Mouse (Mus musculus) induced T-regulatory cell, adult 2 months (primary cell): ENCODE results near the gene Slc25a22.
A peak's percentile ranks its signal among the peaks of the same experiment; 100 is the strongest.

Experiments used
- DNase-seq: peaks from one replicate; pipeline ENCODE4 v3.0.0-alpha.2; 2012; ENCODE audit warnings: low read depth

Gene Slc25a22

DNA sequence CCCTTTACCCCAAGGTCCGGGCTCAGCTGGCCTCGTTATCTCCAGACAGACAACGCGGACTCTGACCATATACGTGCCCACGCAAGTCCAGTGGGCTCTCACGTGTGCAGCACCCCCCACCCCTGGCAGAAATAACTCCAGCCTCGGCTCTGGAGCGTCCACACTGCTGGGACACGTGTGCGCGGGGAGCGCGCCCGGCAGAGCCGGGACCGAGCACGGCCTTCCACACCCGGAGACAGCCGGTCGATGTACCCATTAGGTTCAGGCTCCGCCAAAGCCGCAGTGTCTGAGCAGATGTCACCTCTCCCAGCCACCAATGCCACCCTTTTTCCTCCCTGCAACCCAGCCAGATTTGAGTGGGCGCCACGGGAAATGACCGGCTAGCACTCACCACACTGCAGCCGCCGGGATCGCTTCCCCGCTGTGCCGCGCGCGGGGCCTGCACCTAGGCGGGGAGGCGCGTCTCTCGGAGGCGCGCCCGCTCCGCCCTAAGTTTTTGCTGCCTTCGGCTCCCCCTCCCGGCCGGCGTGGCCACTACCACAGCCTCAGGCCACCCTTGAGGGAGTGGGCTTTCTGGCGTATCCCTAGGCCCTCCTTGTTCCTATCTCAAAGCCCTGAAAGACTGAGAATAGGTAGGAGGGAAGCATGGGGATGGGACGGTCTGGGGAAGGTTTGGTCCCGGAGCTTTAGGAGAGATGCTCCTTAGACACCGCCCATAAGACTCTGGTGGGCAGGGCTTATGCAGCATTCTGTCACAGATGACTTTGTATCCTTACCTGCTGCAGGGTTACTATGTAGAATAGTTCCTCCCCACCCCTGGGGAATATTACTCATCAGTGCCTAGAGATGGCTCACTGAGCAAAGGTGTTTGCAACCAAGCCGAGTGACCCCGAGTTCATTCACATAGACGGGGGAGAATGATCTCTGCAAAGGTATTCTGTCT lies at the start of gene Slc25a22:
Slc25a22 (minus strand) TSS at position 715 of the 943 bp plus-strand sequence.
- DNase-seq: peak; percentile 91

DNA sequence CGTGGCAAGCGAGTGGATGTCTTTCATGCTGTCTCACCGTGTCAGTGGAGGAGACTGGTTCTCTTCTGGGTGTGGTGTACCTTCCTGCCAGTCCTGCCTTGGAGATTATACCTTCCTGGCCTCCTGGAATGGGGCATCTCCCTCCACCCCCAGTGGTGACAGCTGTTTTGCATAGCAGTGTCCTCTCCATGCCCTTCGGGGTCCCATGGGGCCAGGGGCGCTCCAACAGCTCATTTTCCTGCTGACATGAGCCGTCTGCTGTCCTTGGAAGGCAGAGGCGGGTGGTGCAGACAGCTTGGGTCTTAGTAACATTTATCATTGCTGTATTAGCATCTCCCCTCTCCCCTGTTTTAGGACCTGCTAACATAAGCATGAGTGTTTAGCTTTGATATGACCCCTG lies 49.4 kb upstream of the Slc25a22 start:
- DNase-seq: no peak

DNA sequence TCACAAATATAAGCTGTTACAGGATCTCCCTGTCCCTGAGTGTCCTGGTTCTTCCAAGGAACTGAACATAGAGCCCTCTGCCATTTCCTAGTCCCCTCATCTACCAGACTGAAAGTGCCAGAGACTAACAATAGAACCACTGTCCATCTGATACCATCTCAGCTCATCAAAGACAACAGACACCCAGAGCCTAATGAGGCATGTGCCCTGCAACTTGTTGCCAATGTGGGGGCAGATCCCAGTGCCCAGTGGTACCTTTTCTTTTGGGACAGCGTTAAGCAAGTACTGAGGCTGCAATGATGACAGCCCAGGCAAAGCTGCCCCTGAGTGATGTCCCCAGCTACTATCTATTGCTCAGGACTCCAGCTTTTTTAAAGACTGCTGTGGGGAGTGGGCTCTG lies 48.5 kb upstream of the Slc25a22 start:
- DNase-seq: no peak

DNA sequence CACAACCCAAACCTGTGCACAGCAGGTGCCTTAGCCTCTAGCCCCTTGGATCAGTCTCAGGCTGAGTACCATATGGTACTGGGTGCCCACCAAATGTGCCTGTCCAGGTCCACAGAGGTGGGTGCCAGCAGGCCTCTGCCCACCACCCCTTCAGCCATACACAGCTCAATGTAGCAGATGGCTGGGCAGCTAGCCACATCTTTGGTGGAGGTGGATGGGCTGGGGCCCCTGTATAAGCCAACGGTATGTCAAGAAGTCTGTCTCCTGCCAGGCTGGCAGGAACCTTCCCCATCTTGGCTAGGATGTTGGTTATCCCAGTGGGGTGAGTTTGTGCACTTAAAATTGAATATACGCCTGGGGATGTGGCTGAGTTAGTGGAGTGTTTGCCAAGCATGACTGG lies 47.9 kb upstream of the Slc25a22 start:
- DNase-seq: no peak

DNA sequence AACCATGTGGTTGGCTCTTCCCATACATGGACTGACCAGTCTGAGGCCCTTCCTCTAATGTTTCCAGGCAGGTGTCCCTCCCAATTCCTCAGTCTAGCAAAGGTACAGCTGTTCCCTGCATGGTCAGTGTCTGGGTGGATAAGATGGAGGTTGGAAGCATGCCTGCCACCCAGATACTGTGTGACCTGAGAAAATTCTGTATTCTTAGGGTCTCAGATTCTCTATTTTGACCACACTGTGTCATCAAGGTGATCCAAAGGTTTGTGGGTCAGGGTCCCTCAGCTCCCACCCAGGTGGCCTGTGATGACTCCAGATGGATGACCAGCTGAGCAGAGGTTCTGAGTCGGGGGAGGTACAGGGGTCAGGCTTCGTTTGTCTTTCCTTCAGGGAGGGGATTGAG lies 47.5 kb upstream of the Slc25a22 start:
- DNase-seq: no peak

DNA sequence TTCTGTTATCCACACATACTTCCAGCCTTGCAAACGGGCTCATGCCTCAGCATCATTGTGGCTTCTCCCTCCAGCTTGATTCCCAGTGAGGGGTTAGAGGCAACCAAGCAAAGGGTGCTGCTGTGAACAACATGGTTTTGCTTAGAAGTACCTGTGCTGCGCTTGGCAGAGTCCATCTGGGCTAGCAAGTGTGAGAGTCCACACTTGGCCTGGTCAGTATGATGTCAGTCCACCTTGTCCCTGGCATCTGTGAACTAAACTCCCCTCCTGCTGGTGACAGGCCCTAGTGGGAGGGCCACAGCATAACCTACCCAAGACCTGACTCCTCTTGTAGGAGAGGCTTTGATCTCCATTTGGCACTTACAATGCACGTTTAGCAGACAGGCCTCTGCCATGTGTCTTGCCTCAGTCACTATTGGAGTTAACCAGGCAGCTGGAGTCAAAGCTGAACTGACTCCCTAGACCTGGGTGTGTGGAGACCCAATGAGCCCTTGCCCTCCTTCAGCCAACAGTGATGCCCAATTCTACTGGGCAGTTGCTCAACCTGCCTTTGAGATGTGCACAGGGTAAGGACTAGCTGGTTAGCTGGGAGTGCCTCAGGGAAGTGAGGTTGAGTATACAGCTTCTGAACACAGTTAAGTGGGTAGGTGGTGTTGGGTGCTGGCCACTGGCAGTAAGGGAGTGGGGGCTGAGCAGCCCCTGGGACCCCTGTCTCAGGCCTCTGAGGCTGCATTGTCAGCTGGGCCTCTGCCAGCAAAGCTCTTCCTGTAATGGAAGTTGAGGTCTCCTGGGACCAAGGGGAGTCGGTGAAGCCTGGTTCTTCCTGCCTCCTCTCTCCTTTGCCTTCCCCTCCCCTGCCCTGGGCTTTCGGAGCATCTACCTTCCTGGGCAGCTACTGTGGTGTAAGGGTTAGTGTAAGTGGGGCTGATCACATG lies 46.8 kb upstream of the Slc25a22 start:
- DNase-seq: no peak

DNA sequence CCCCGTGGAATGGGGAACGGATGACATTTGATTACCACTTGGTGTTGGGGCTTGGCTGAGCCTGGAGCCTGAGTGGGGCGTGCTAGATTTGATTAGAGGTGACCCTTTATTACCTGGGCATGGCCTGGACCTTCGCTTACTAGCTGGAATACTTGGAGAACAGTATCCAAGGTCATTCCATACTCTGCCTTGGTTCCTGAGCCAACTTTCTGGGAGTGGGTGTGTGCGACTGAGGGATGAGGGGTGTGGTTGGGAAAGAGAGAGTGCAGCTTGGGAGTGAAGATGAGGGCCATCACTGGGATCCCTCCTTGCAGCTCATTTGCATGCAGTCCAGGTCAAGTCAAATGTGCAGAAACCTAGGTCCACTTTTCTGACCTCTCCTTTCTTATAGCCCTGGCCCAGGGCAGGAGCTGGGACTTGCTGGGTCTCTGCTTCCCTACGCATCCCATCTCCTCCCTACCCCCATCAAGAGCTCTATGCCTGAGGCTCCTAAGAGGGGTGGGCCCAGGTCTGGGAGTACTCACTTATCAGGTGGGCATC lies 45.5 kb upstream of the Slc25a22 start:
- no peak for DNase-seq

DNA sequence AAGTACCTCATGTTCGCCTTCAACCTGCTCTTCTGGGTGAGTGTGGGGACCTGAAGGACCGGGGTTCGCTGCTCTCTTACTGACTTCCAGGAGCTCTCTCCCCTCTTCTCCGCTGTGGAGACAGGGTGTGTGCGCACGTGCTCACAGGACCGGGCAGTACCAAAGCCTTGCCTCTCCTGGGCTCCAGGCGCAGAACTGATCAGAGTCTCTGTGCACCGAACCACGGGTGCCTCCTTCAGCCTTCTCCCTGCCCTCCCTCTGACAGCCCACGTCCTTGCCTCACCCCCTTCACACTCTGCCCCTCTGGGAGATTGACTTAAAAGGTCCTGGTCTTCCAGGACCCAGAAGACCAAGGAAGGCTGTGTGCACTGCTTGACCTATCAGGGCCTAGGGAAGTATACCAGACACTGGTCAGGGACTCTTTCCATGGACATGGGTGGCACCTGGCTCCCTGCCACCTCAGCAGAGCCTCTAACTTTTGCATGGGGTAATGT lies 44.9 kb upstream of the Slc25a22 start:
- DNase-seq: no peak

DNA sequence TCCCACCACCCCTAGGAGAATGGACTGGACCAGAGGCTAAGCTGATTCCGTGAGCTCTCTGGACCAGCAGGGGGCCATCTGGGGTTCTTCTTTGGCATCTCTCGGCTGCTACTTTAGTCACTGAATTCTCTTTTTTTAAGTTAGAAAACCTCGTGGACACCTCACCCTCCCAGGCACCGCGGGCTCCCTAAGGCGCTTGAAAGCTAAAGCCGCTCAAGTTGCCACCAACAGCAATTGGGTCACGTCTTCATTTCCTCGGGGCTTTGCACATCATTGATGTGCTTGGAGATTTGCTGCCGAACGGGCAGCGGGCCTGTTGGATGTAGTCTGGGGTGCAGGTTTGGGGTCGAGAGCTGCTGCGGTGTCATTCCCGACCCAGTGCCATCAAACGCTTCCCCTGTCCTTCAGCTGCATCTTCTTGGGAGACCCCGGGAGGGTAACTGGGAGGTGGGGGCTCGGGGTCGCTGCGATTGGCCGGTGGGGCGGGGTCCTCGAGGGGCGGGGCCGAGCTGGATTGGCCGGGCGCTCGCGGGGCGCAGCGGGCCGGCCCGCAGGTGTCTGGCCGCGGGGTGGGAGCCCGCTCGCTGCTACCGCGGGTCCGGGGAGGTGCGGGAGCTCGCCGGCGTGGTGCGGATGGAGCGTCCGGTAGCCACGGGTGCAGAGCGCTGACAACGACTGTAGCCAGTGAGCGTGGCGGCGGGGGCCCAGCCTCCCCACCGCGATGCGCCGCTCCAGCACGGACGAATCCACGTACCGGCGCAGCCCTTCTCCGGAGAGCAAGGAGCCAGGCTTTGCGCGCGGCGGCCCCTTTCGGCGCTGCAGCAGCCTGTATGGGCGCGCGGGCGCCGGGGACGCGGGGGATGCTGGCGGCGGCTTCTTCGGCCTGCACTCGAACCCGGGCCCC lies 44.1 kb upstream of the Slc25a22 start:
- DNase-seq: peak; percentile 80

DNA sequence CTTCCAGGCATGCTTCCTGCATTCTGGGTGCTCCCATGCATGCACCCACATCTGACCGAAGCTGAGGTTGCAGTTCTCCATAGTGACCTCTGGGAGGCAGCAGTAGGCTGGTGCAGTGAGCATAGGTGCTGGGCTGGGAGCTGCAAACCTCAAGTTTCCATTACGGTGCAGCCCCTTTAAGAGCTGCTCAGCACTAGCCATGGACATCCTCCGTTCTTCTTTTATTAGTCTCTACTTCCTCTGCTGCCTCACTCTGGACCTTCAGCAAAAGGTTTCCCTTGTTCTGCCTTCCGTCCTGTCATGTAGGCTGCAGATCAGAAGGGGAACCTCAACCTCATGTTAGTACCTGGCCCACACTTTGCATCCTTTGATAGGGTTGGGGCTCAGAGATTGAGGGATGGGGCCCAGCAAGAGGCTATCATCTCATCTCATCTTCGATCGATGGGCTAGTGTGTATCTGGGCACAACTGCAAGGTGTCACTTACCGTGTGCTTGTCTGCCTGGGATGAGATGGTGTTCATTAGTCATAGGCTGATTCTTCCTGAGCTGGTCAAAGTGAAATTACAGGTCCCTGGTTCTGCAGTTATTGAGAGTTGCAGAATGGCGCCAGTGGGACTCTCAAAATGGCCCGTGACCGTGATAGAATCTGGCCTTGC lies 43.3 kb upstream of the Slc25a22 start:
- peak; percentile 92 for DNase-seq

DNA sequence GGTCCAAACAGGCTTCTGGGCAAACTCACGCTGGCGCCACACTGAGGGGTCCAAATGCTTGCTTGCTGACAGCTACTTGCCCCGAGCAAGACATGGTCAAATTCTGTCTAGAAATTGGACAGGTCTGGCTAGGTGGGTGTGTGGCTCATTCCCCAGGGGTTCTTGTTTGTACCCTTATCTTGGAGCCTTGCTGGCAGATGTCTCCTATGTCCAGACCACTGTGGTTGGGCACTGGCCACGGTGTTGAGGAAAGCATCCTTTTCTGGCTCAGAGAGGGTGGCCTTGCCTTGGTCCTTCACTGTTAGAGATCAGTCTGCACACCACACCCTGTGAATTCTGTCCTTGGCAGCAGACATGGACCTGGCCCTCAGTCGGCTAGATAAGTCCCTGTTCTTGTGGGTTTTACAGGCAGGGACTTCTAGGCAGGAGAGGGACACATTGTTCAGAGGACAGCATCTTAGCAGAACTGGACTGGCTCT lies 40.6 kb upstream of the Slc25a22 start:
- no peak for DNase-seq

DNA sequence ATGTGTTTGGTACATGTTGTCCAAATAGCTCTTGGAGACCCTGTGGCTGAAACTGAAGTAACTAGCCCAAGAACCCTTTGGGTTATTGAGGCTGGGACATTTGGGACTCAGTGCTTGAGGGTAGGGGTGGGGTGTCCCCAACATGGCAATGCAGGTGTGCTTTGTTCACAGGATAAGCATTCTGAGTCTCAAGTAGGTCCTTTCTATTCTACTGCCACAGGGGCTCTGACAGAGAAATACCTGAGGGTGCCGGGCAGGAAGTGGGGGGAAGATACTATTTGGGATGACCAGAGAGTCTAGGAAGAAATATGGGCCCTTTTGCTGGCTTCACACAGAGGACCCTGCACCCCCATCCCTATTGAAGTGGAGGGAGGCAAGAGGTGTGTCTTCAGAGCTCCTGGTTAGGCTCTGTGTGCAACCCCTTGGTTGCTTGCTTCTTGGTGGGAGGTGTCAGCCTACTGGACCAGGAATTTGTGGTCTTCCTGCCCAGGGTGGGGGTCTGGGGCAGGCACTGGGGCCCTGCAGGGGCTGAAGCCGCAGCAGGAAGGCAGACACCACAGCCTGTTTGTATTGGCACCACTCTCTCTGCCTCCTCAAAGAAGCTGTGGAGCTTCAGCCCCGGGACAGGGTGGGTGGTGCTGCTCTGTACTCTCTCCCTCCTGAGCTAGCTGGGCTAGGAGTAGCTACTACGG lies 40.0 kb upstream of the Slc25a22 start:
- no peak for DNase-seq

DNA sequence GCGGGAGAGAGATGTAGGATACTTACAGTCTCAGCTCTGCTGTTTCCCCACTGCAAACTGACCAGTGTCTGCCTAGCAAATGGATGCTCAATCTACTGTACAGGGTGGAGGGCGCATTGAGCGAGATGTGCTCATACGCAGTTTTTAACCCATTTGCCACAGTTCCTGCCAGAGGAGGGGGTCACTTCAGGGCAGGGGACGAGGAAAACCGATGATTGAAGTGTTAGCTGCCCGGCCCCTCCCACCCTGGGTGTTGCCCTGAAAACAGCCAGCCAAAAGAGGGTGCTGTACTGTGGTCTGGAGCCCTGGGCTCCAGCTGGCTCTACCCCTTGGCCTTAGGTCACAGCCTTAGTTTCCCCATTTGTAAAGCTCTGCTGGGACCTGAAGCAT lies 39.3 kb upstream of the Slc25a22 start:
- peak; percentile 44 for DNase-seq

DNA sequence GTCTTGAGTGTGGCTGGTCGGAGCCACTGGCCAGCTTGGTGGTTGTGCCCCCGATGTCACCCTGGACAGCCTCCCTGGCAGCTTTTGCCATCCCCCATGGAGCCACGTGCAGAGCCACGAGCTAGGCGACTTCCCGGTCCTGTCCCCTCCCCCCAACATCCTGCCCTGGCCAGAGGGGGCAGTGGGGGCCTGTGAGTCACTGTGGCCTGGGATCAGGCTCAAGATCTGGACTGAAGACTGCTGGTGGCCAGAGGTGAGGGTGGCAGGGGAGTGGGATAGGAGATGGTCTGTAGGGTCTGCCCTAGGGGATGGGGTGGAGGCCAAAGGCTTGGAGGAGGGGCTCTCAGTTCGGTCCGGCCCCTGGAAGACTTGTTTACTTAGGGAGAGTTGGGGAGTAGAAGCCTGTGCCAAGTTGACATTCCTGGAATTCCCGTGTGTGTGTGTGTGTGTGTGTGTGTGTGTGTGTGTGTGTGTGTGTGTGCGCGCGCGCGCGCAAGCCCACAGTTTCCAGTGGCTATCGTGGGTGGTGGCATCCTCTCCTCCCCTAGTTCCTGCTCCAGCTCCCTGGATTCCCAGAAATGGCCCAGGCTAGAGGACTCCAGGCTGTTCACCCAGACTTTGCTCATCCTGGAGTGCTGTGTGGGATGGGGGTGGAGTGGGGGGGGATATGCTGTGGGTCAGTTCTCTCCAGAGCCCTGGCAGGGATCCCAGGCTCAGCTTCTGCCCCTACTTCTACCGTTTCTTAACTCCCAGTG lies 38.7 kb upstream of the Slc25a22 start:
- DNase-seq: peak; percentile 54

DNA sequence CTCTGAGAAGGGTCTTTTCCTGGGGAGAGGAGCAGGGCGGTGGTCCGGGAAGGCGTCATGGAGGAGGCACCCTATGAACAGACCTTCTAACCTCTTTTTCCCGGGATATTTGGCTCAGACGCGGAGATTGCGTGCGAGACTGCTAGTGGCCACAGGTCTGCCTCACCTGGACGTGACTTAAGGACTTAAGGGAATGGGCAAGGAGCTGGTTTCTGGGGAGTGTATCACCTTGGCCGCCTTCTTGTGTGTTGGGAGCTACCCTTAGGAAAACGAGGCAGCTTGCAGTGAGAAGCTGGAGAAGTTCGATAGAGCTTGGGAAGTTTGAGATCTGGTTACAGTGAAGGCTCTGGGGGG lies 38.1 kb upstream of the Slc25a22 start:
- no peak for DNase-seq

DNA sequence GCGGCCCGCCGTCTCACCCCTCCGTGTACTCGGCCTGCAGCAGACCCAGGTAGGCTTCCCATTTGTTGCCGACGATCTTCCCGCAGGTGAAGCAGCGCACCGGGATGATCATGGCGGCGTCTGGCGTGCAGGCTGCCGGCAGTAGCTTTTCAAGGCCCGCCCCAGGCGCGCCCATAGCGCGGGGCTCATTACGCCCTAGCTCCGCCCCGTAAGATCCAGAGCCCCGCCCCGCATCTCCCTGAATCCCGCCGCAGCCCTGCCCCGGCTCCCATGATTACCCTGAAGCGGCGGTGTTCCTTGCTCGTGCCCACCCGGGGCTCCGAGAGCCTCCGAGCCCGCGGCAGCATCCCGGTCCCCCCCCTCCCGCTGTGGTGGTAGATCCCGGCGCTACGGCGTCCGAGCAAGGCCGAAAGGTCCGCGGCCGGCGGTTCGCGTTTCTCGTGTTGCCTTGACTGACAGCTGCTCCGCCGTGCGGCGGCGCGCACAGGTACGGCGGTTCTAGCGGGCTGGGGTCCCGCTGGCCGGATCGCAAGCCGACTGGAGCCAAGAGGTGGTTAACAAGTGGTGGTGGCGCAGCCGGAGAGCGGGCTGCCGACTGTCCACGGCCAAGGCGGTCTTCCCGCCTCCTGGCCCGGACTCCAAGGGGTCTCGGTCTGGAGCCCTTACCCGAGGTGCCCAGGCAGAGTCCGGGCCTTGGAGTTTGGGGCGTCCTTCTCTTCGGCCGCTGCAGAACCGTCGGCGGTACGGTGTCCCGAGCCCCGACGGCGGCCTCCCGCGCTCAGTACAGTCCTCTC lies 37.5 kb upstream of the Slc25a22 start, which contains the start of the genes Polr2l and Tspan4:
Polr2l (minus strand) TSS at position 122 of the 794 bp plus-strand sequence.
Tspan4 (plus strand) TSS at position 230 of the 794 bp plus-strand sequence.
- peak; percentile 93 for DNase-seq

DNA sequence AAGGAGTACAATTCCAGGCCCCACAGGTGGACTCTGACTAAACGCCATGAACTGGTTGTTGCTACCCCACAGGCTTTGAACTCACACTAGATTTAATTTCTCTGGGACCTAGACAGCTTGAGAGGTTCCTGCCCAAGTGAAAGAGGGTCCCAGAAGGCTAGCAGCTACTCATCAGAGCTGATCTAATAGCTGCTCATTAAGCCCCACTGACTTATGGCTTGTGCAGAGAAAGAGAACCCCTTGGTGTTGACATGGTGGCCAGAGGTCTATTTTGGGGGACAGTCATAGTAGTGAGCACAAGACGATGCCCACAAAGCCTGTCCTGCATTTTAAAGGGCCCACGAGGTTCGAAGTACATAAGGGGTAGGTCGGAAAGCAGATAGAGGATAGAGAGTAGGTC lies 36.5 kb upstream of the Slc25a22 start:
- DNase-seq: no peak

DNA sequence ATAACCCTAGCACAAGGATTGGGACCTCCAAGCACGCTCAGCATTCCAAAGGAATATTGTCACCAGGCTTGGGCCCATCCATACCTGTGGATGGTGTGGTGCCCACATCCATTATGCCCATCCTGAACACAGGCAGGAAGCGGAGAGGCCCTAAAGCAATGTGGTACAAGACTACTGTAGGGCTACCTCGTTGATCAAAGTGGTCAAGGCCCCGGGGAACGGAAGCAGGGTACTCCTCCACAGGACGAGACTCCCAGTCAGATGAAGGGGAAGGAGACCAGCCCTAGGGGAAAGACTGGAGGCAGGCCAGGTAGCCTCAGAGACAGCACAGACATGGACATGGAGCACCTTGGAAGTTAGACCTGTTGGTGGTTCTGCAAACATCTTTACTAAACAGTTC lies 35.1 kb upstream of the Slc25a22 start:
- DNase-seq: no peak
